Mouse (Mus musculus) frontal cortex, postnatal 36 days (tissue): ENCODE data around the gene Slc35f1.
"Not testable (repeated sequence)": the region's sequence is repeated elsewhere in the genome, so short reads cannot be mapped to it uniquely, and the experiment has no call there.

ENCODE experiments used
- DNase-seq, 2 experiments: peaks; one replicate each; pipeline ENCODE4 v3.0.0; 2022; ENCODE audit warnings: low spot score in 2 of 2

The Slc35f1 gene

GRCm38 (mm10) chr10:52779926-52780485 is 89.7 kb downstream of the Slc35f1 start:
- DNase-seq: no peak

DNA sequence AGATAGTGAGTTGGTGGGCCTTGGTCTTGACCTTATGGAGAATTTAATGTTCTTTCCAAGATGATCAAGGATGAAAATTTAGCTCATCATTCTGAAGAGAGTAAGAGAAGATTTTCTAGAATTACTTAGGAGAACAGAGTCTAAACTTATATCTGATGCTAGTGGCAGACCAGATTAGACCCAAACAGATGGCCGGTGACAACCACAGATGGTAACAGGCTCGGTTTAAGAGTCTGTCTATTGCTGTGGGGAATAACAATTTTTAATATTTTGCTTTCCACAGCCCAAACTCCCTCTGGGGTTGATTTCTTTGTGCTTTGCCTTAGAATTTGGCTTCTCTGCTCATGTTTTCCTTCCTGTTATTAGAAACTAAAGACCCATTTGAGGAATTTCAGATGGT is 96.7 kb downstream of the Slc35f1 start:
- peak; percentile 55 to 83 for DNase-seq

GRCm38 (mm10) chr10:52791560-52791959 is 101.2 kb downstream of the Slc35f1 start:
- no peak for DNase-seq

DNA sequence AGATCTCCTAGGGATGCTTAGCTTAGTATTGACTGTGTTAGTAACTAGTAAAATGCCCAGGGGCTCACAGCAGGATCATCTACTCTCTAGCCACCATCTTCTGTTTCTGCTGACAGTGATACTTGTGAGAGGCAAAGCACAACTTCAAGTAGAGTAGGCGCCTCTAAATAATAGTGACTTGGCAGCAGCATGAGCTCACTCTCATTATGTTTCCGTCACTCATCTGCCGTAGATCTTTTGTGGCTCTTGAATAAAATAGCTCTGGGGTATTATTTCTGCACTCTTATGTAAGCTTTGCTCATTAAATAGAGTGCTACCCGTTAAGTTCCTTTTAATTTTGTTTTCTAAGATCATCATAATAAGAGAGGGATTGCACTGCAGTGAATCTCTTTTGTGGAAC is 107.1 kb downstream of the Slc35f1 start:
- DNase-seq: no peak

- DNase-seq: no peak
Measured at GRCm38 (mm10) chr10:52807808-52808207, 117.5 kb downstream of the Slc35f1 start.

DNA sequence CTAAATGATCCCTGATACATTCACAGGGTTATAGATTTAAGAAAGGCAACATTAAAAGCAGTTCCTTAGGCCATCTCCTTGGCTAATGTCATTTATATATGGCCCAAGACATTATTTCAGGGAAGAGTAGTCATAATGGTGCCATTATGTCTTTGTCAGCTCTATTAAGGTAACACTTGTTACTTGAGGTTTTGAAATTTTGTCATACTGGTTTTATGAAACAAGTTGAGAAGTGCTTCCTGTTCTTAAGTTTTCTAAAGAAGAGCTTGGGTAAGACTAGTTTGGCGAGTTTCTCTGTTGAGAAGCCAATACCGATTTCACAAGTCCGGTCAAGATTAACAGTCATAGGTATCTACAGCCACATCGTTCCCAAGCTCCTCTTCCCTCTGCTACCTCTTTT is 122.5 kb downstream of the Slc35f1 start:
- DNase-seq: no peak

- no peak for DNase-seq
Measured at GRCm38 (mm10) chr10:52814358-52814757, 124.0 kb downstream of the Slc35f1 start.

- DNase-seq: no peak
Measured at GRCm38 (mm10) chr10:52819661-52820060, 129.3 kb downstream of the Slc35f1 start.

- peak; percentile 17 to 31 for DNase-seq
Measured at GRCm38 (mm10) chr10:52822909-52823308, 132.6 kb downstream of the Slc35f1 start.

GRCm38 (mm10) chr10:52825746-52826145 is 135.4 kb downstream of the Slc35f1 start:
- DNase-seq: no peak

DNA sequence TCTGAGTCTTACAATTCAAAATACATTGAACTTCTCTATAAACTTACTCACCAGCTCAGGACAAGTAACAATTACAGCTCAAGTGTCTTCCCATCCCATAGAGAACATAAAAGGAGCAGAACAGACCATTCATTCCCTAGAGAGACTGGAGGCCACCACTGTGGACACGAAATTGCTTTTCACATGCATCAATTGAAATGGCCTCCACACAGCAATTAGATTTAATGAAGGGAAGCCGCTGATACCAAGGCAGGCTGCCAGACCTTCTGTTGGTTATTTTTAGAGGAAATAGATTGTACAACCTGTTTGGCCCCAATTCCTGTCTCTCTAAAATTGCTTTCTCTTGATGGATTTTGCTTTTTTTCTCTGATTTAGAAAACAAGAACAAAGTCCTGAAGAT is 150.5 kb downstream of the Slc35f1 start:
- DNase-seq: no peak

DNA sequence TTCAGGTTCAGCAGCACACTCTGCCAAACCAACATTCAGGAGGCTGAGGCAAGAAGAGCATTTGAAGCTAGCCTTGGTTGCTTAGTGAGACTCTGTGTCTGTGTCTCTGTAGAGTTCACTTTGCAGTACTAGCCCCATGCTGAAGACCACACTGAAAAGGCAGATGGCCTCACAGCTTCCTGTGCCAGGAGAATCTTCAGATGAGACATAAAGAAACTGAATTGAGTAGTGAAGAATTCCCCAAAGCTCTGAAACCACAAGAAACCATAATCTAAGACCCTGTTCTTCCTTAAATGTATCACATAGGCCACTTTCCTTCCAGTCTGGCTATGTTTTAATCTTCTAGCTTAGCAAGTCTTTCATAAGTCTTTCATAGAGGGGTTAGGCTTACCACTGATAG is 161.7 kb downstream of the Slc35f1 start:
- DNase-seq: no peak

GRCm38 (mm10) chr10:52860851-52861250 is 170.5 kb downstream of the Slc35f1 start:
- DNase-seq: no peak

DNA sequence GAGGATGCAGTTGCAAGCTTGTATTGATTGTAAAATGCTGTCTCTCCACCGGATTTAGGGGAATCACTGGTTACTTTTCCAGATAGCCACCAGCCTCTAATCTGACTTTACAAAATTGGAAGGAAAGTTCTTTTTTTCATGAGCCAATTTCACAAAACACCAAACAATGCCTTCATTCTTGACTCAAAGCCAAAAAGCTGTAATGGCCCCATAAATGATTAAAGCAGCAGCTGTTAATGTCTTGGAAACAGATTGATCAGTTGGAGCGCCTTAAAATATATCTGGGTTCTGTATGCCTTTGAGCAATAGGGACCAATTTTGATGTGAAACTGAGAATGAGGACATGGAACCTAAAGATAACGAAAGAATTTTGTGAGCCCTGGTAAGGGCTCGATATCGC is 174.6 kb downstream of the Slc35f1 start:
- DNase-seq: no peak

GRCm38 (mm10) chr10:52871110-52871509 is 180.8 kb downstream of the Slc35f1 start:
- no peak for DNase-seq

- DNase-seq: no peak
Measured at GRCm38 (mm10) chr10:52874133-52874532, 183.8 kb downstream of the Slc35f1 start.

DNA sequence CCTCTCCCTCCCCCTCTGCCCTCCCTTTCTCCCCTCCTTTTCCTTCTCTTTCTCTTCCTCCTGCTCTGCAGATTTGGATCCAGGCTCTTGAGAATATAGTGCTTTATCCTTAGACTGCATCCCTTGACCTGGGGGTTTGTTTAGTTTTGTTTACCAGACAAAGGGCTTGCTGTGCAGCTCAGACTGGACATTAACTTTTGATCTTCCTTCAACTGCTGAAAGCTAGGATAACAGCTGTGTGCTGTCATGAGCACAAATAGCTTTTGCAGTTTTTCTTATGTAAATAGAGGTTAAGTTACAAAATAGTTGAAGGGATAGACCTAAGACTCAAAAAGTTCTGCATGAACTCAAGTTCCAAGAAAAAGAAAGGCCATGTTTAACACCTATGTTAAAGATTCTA is 184.4 kb downstream of the Slc35f1 start:
- DNase-seq: no peak

DNA sequence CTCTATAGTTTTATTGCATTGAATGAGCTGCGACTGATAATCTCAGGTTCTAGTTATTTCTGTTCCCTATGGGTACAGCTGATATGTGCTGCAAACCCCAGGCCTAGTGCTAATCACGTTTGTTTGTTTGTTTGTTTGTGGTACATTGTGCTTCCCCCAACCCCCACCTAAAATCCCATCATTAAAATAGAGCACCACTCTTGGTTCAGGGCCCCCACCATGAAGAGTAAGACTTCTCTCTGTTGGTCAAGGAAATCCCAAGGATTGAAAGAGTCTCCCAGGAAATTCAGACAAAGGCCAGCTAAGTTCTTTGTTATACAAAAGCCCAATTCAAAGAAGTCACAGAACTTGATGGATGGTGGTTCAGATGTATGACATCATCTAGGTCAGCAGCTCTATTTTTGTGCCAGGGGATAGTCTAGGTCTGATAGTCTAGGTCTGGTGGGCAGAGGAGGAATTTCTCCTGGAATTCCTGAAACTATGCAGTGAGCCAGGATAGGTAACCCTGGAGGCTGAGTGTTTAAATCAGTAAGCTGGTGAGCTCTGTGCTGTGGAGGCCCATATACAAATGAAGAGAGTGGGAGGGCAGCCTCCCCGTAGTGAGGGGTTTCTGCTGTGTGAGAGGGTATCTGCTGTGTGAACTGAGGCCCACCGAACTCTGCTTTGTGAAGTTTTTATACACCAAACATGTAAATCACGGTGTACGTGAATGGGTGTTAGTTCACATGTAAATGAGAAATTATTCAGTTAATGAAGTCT is 187.1 kb downstream of the Slc35f1 start:
- no peak for DNase-seq

- DNase-seq: no peak
Measured at GRCm38 (mm10) chr10:52878093-52878801, 187.9 kb downstream of the Slc35f1 start.

DNA sequence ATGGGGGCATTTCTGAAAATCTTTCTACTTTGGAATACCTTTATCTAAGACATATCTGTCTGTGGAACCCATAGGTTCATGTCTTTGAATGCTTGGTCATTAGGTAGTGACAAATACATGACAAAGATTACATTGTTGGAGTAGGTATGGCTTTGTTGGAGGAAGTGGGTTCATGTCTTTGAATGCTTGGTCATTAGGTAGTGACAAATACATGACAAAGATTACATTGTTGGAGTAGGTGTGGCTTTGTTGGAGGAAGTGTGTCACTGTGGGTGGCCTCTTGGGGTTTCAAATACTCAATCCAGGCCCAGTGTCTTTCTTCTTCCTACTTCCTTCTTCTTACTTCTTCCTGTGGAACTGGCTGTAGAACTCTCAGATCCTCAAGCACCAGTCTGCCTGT is 206.4 kb downstream of the Slc35f1 start:
- not testable (repeated sequence) for DNase-seq

- DNase-seq: no peak
Measured at GRCm38 (mm10) chr10:52904914-52905313, 214.6 kb downstream of the Slc35f1 start.

GRCm38 (mm10) chr10:52911762-52912161 is 221.4 kb downstream of the Slc35f1 start:
- DNase-seq: no peak

DNA sequence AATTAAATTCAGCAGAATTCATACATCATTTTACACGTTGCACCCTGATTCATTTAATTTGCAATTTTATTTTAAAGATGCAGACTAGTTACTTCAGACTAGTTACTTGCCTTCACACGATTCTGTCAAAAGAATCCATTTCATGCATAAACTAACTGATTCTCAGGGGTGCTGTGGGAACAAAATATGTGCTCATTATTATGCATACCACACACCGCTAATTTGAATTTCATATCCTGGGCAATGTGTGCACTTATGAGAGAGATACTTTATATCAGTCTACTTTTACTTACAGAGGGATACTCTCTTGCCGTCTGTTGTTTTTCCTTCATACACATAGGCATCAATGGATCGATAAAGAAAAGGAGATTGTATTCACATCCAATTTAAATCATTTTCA is 228.4 kb downstream of the Slc35f1 start:
- no peak for DNase-seq
